Mouse (Mus musculus): ENCODE data around the gene Ccdc92.

- TF ChIP-seq CTCF (IDR thresholded peaks at IDR 0.05) (no peak), POLR2A (IDR thresholded peaks at IDR 0.05; ENCODE audit: insufficient read depth, low read depth, low read length) (peak; percentile 72), EP300 (IDR thresholded peaks at IDR 0.05; ENCODE audit: insufficient read depth, low read depth, low read length) (0 out of 2 replicates have a peak, but pooled peaks have one; percentile 57)
Observed at GRCm38 (mm10) chr5:124862013-124862866, at the start of gene Ccdc92, which contains the start of gene Zfp664.

Data from heart, adult 2 months (tissue).